Mouse (Mus musculus) megakaryocyte, embryonic 14.5 days (primary cell): ENCODE measurements at regions not wholly inside any gene's neighbourhood (a gene's known extent, or its start where the extent isn't known, plus 50 kb on each side); places are given as distances from the start of the nearest gene placed in this dataset.

ENCODE experiments used
- FLI1 ChIP-seq: IDR thresholded peaks from 2 replicates; pipeline ENCODE4 v1.6.1; 2012; ENCODE audit warnings: low read length, inconsistent platforms, mixed read lengths
- GATA1 ChIP-seq: IDR thresholded peaks from 3 replicates; pipeline ENCODE4 v1.6.1; 2012; ENCODE audit warnings: mixed read lengths, low read length, inconsistent platforms, borderline replicate concordance

DNA sequence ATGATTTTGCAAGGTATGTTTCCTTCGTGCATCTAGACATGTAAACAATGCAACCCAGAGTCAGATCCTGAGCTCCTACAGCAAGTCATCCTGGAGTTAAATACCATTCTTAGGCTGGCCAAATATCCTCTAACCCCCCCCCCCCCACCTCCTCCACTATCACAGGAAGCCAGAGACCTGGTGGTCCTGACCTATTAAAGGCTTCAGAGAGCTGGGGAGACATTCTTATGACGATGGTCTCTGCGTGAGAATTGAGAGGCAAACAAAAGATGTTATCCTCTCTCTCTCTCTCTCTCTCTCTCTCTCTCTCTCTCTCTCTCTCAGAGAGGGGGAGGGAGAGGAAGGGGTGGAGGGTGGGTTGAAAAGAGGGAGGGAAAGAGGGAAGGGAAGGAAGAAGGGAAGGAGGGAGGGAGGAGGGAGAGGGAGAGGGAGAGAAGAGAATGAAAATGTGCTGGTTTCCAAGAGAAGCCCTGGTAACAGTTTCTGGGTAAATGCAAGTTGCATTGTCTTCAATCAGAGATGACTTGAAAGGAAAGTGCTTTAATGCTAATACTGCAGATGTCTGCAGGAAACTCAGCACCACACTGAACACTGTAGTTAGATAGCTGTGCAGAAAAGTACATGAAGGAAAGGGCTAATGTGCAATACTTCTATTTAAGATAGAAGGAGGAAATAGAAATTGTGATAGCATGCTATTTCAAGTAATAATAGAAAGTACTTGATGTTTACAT, 125.3 kb downstream of the Tmem38b start:
- no peak for TF ChIP-seq FLI1
- no peak for TF ChIP-seq GATA1
